Mouse (Mus musculus) erythroblast, adult 5-6 weeks (primary cell): ENCODE results near the gene Sp8. TPM values are rescaled to one million over a fixed set of nuclear protein-coding genes. Genes with fewer than 3 reads are reported as not detected.

ENCODE experiments used
- ATAC-seq: replicated peaks from 2 replicates; pipeline ENCODE4 v1.8.0; 2016; ENCODE audit warnings: moderate number of reproducible peaks, mild to moderate bottlenecking, moderate TSS enrichment, inconsistent platforms; ENCODE audit not compliant: poor library complexity, low FRiP score, severe bottlenecking
- total RNA-seq, 2 experiments: library from RNA; stranded (forward) in 1 of 2; stranded (reverse) in 1 of 2; fragments of 150-400 nt in 1 of 2; fragments of 200-764, 138-1000 nt in 1 of 2; gene quantifications; 2 replicates each; pipeline versions ENCODE4 v1.2.3 to v1.2.4; 2015 to 2017; ENCODE audit warnings: low replicate concordance in 2 of 2

Gene Sp8
- not detected in 2 replicates for total RNA-seq (2015; ENCODE audit: low replicate concordance)
- total RNA-seq (2017; ENCODE audit: low replicate concordance): not detected in 2 replicates

DNA sequence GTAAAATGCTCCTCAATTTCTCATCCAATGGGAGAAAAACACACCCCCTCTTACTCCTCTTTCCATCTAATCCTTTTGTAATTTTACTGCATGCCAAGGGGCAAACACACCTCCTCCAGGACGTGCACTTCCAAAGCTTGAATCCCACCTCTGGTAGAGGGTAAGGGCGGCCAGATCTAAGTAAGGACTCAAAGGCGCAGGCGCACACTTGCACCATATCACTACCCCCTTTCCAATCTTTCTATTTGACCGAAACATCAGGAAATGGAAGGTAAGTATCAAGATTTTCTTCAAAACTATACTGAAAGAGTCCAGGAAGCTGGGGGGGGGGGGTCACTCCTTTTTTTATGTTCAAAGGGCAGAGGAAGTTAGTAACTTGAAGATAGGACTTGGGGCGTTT, at the start of gene Sp8:
Gene Sp8 (plus strand): TSS at position 109 of the 400 bp plus-strand sequence.
- ATAC-seq: no peak

DNA sequence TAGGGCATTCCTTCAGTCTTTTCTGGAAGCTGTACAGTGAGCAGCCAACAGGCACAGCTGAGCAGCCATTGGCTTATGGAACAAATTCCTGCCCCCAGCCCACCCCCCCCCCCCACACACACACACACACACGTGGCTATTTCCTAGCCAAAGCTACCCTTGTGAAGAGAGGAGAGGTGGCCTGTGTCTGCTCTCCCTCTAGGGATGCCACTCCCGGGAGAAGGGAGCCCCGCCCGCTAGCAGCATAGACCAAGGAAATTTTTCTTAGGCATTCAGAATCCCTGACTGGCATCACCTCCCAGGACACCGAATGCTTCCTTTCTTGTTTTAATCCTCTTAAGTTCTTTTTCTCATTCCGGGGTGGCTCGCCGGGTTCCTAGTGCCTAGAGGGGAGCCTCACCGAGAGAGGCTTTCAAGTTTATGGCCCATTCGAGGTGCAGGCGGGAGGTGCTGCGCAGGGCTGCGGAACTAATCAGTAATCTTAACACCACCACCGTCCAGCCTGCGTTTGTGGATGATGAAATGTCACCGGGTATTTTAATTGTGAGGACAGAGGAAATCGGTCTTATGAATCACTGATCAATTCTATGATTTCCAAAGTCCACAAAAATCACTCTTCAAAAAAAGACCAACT, 34.7 kb upstream of the Sp8 start:
- no peak for ATAC-seq

DNA sequence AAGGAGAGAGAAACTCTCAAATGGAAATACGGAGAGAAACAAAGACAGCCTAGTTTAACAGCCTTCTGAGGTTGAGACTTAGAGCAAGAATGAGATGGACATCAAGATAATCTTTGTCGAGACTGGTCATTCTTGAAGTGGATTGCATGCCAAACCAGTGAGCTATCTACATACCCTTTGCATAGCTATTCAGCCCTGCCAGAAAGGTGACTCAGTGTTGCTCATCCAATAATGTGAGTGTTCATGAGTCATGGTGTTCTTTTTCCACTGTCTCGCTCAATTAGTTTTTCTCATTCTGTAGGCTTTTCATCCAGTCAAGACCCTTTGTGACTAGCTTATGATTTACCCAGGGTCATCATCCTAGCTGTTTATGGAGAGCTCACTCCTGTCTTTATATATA, 31.6 kb upstream of the Sp8 start:
- no peak for ATAC-seq

DNA sequence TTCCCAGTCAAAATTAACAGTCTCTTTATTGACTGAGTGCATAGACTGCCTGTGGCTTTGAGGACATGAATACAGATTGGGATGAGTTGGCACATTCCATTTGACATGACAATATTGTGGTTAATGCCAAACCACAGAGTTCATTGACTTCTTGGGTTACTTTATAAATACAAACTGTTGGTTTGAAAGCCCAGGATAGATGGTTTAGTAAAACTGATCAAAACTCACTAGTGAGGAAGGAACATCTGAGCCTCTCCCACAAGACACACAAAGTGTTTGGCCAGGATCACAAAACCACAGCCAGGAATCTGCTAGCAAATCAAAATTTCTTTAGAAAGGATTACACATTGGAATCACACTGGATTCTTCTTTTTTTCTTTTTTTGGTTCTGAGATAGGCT, 30.0 kb upstream of the Sp8 start:
- ATAC-seq: no peak

DNA sequence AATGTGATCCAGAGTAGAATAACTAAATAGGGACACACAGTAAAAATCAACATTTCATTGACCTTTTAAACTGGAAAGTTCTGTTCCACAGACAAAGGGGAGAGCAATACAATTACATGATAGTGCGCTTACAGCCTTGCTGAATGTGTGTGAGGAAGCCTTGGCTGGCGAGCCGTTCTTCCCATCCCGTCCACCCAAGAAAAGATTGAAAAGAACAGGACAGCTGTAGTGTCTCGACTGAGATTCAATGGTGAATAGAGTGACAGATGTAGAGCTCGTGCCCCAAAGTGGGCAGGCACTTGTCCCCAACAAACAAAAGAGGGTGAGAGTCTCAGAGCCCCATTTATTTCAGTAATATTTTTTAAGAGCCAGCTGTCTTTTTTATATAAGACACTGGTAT, 16.2 kb upstream of the Sp8 start:
- ATAC-seq: no peak

DNA sequence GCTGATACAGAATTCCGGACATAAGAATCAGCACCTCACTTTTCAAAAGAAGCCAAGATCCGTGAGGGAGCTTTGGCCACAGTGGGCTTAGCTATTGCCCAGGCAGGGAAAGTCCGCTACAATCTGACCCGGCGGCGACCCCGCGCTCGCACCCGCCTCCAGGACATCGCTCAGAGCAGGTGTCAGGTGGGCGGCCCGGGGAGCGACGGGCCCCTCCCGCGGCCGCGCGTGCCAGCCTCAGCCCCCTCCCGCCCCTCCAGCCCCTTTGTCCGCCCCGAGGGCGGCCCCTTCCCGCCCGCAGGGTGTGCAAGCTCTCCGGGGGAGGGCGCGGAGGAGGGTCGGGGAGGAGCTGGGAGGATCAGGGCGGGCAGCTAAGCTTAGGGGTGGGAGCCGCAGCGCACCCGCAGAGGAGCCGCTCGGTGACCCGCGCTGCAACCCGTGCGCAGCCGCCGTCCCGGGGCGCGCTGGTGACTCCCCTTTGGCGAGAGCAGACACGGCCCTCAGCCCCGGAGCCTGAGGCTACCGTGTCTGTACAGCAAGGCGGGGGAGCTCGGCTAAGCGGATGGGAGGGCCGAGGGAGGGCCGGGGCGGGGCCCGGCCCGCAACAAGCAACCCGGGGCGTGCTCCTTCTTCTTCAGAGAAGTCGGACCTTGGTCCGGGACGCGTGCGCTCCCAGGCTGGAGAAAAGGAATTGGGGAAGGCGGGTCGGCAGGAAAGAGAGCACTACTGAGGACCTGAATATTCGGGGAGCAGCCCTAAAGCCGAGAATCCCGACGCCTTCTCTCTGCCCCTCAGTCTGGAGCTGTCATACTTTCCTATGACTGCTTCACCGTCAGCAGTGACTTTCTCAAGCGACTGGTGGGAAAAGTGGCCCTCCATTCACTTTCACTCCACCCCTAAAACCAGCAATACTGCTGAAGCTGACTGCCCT, 9.5 kb upstream of the Sp8 start:
- no peak for ATAC-seq

DNA sequence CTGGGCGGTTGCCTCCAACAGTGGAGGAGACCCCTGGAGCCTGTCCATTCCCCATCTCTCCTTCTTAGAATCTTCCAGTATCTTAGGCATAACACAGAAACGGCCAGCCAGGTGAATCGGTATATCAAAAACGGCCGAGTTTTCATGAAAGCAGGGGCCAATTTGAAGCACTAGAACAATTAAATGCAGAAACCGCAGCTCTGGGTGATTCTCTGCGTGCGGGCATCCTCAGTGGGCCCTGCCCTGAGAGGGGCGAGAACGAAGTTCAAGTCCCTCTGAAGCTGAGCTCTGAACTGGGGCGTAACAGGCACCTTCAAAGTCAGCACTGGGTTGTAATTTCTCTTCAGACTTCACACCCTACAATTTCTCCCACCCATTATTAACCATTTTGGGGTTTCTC, 8.8 kb upstream of the Sp8 start:
- no peak for ATAC-seq

DNA sequence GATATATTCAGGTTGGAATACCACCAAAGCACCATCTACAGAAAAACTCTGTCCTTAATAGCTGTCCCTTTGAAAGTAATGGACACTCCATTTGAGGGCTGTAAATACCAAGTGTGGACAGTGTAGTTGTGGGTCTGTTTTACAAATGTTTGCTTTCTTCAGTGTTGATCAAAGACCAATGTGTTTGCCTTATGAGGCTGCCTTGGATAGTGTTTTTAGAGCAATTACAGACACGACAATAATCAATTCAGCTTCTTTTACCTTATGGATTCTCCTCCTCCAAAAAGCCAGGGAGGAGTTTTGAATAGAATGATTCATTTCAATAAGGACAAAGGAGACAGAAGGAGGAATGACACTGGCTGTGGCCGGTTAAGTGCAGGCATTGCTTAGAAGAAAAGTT, 7.9 kb upstream of the Sp8 start:
- no peak for ATAC-seq

DNA sequence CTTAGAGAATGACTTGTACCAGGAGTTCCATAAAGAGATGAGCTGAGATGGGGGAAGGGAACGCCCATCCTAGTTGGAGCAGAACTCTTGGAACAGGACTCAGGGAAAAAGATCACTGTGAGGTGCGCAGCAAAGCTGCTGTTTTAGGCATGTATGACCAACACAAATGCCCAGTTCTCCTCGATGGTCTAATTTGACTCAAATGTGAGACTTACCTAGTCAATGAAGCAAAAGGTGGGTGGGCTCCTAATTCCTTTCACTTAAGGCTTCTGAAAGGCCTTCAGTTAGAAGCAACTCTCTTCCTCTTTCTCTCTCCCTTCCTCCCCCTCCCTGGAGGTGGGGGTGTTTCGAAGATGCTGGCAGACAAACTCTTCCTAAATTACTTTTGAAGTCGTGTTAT, 6.7 kb upstream of the Sp8 start:
- ATAC-seq: no peak

DNA sequence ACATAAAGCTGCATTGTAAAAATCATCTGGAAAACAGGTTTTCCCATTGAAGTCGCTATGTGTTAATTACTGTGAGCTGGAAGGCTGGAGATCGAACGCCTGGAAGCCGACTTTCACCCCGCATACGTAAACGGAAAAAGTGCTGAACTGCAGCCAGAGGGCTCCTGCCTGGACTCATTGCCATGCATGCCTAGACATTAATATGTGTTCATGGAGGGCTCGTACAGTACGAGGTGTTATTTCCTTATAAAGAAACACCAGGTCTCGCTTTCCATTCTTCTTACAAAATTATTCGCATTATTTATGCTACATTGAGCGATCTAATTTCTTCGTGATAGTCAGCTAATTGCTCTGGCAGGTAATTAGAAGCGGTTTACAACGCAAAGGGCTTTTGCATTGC, 5.8 kb upstream of the Sp8 start:
- ATAC-seq: no peak

DNA sequence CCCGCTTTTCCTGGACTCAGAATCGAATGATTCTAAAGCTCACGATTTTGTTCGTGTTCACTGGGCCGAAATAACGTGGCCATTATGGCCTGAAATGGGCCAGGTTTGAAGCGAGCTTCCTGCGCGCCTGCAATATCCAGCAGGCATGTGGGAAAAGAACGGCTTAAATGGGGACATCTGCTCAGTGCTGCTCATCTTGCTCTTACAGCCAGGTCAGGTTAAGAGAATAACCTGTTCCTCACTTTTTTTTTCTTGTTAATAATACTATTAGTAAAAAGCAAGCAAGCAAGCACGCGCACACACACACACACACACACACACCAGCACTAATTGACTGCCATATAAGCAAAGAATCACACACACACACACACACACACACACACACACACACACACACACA, 5.3 kb upstream of the Sp8 start:
- no peak for ATAC-seq

DNA sequence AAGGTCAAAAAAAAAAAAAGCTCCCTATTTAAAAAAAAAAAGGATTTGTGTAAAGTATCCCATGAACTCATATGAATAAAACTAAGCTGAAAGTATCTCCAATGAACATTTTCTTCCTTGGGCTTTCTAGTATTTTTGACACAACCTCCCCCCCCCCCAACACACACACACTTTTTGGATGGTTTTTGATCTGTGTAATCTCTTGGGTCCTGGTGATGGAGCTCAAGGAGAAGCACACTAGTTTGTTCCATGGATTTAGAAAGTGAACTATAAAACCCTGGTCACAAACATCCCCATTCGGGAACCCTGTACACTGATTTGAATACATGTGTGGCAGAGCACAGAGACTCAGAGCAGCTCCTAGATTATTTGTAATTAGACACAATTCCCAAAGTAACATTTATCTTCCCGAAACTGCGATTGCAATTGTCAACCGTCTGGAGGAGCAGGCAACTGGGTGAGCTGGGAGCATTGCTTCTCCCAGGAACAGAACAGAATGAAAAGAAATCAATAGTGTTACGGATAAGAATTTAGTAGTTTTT, 4.7 kb upstream of the Sp8 start:
- no peak for ATAC-seq

DNA sequence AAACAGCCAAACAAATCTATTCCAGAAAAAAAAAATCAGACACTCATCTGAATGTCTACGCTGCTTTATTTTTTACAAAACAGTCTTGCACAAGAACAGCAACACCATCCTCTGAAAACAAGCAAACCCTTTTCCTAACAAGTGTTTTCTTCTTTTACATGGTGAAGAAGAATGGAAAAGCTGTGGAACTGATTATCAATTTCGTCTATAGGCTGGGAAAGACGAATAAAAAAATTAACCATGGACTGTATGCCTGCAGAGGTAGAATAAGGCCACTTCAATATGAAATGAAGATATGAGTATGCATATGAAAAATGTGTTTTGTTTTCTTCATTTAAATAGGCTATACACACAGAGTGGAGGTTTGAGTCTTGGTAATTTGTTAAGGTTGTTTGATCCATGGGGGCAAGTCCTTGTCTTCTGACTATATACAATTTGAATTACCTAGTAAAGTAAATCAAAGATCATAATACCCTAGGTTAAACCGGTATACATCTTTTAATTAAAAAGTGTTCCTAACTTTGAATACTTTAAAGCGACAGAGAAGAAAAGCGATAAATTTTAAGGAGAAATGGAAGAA, 4.1 kb upstream of the Sp8 start:
- ATAC-seq: no peak

DNA sequence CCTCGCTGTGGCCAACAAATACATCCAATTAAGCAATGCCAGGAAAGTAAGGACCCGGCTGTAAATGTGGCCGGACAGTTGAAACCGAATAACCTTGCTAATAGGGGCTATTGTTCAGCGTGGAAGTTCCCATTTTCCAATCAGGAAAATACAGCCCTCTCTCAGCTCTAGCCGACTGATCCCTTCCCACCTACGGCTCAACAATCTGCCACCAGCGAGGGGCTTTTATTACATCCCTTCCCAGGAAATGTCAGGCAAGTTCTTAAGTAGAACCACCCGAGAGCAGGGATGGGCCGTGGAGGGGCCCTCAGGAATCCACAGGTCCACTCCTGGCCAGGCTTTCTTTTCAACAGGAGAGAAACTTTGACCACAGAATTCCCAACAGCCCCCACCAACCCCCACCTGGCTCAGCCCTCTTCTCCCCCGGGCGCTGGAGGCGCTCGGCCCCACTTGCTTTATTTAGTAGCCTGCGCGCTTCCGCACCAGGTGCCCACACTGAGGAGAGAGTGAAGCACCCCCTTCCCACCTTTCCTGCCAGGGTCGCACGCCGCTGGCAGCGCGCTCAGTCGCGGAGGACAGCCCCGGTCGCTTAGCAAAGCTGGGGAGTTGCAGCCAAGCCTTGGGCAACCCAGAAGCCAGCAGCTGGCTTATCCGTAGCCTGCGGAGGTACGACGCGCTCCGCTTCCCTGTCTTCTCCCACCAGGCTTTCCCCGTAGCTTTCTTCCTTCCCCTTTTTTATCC, 3.3 kb upstream of the Sp8 start:
- ATAC-seq: no peak

DNA sequence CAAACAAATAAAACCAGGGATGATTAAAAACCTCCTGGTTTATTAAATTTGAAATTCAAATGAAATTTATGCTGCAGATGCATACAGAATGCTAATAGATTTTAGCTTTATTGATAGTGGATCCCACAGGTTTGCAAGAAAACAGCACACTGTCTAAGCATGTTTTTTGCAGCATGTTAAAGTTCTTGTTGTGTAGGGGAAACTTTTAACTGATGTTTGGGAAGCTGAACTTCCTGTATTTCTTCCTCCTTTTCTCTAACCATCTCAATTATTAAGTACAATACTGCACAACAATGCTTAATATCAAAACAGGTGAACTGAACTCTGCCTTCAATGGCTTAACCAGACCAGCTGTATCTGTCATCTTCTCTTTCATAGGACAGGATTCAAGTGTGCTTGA, 2.0 kb upstream of the Sp8 start:
- ATAC-seq: no peak

DNA sequence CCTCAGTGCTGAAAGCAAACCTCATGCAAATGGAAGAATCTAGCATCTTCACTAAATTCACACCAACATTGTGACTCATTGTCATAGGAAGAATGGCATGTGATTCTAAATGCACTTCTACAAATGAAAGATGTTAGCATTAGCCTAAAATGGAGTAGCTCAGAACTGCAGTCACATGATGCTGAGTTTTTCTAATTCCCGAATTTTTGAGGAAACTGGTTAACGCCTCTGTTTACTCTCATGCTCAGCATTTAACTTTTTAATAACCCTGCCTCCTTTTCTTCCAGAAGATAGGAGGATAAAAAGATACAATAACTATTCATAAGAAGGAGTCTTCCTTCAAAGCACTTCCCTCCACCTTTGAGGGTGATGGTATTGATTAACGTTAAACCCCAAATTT, 1.3 kb upstream of the Sp8 start:
- ATAC-seq: no peak

DNA sequence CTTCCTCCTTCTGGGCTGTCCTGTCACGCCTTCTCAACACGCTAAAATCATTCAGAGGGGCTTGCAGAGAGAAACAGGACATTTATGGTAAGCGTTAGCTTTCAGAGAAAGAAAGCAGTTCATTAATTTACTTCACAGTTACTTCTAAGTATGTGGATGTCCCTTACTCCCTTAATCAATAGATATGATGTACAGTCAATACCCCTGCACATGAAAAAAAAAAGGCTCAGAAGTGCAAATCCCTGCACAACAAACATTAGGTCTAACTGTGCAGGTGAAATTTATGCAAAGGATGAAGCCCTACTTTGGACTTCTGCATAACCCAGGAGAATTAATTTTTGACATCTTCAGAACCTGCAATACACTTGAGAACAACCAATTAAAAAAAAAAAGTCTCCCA, 778 bp upstream of the Sp8 start:
- no peak for ATAC-seq

DNA sequence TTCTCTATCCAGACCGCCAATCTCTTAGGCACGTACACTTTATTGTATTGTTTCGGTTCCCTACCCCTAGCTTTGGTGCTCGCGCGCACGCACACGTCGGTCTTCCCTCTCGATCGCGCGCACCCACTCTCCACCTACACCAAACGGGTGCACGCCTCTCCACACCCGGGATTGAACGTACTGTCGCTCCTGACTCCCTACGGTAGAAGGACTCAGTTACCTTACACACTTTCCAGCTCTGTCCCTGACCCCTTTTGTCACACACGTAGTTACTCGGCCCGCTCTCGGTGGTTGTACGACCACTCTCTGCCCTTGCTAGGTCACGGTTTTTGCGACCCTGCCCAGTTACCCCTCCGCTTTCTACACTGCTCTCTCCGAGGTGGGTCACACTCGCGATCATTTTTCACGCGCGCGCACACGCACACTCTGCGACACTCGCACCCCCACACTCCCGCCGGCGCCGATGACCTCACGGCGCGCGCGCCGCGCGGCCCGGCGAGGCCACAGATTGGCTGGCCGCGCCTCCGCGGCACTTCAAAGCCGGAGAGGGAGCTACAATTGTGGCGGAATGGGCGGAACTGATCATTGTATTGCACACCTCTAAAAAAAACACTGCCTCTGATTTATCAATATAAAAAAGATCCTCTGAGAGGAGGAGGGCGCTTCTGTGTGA, 656 bp downstream of the Sp8 start:
- no peak for ATAC-seq

DNA sequence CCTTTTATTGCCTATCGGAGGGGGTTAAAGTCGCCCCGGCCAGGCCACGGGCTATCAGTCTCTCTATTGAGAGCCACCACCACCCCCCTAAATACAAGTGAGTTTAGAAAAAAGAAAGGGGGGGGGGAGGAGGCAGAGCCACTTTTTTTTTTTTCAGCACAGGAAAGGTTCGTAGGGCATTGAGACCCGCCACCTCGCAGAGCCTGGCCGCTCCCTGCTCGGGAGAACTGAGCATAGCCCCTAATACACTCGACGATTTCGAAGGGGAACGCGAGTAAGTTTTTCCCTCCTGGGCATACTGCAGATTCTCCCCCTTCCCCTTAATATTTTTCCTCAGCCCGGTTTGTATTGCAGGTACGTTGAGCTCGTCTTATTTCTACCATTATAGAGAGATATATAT, 1.3 kb downstream of the Sp8 start:
- ATAC-seq: no peak
